Mouse (Mus musculus) fat pad, adult 2 months (tissue): ENCODE results near the gene Pdk3.

Experiments used
- DNase-seq: peaks from one replicate; pipeline ENCODE4 v3.0.0-alpha.2; 2011; ENCODE audit warnings: low read depth, low spot score; ENCODE audit errors: extremely low read depth

Pdk3 gene

DNA sequence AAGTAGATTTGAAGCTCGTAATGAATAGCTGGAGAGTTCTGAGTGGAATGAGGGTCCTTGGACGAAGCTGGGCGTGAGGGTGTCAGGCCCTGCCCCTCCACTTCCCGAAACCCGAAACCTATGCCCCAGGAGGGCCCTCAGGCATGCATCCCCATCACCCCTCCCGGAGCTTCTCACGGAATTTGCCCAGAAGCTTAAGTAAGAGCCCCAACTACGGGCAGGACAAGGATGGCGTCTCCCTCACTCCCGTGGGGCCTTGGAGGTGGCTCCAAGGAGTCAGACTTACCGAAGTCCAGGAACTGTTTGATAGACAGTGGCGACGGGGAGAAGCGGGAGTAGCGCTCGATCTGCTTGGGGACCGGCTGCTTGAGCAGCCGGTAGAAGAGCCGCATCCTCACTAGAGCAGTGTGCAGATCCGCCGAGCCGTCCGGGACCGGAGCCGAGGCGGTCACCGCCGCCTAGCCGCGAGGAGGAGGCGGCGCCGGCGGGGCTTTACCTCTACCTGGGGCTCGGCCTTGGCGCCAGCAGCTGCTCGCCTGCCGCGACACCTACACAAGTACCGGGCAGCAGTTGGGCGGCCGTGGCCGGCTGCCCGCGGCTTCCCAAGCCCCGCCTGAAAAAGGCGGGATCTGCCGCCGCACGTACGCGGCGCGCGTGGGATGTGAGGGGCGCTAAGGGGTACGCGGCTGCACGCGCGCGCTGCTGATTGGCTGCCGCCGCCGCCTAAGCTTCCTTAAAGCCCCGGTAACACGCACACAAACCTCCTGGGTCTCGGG is at the start of gene Pdk3:
Pdk3 (minus strand) TSS at position 641 of the 776 bp plus-strand sequence.
- DNase-seq, result peak; percentile 13

GRCm38 (mm10) chrX:93877634-93878016 is 45.6 kb upstream of the Pdk3 start:
- no peak for DNase-seq

GRCm38 (mm10) chrX:93876981-93877633 is 45.1 kb upstream of the Pdk3 start:
- DNase-seq, result no peak

GRCm38 (mm10) chrX:93863393-93863792 is 31.4 kb upstream of the Pdk3 start:
- DNase-seq, result no peak

GRCm38 (mm10) chrX:93862525-93863086 is 30.6 kb upstream of the Pdk3 start:
- peak; percentile 87 for DNase-seq

- no peak for DNase-seq
These were observed 25.8 kb upstream of the Pdk3 start for GRCm38 (mm10) chrX:93857756-93858155.

DNA sequence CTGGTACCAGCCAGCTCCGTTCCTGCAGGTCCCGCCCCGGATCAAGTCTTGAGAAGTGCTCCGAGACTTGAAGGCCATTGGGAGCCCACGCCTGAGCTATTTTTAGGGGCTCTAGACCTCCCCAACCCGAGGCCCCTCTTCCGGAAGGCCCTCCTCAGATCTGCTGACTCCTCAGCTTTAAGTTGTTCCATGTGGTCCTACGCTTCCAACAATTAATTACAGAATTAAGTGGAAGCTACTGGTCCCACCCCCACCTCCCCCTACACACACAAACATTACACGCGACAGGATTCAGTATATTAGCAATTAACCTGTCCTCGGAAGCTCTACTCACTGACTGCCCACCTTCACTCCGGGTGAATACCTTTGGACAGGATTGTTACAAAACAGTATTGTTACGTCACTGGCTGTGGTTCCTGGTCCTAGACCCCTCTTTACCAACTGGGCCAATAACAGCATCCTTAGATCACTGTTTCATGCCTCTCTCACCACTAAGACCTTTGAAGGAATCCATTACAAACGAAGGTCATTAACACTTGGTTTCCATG is 410 bp upstream of the Pdk3 start:
- no peak for DNase-seq

GRCm38 (mm10) chrX:93825787-93826186 is 6.2 kb downstream of the Pdk3 start:
- no peak for DNase-seq

DNA sequence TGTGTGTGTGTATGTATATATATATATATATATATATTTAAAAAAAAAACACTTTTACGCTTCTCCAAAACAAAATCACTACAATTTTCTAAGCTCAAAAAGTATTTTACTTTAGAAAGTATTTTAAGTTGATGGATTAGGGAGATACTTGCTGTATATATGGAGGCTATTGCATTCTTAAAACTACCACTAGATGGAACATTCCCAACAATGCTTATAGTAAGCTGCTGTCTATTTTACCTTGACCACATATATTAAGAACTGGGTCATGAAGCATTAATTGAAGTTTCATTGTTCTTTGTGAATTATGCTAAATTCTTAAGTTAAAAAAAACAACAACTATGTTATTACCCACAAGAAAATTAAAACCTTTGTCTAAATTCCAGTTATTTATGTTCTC is 24.0 kb downstream of the Pdk3 start:
- DNase-seq, result no peak

DNA sequence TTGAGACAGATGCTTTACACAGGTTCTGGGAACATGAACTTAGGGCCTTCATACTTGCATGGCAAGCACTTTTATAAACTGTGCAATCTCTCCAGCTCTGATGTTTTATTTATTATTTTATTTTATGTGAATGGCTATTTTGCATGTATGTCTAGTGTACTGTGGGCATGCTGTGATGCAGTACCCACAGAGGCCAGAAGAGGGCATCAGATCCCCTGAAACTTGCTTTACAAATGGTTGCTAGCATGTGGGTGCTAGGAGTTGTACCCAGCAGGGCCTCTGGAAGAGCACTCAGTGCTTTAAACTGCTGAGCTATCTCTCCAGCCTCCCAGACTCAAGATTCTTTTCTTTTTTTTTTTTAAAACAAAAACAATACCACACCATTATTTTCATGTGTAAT is 38.8 kb downstream of the Pdk3 start:
- no peak for DNase-seq

DNA sequence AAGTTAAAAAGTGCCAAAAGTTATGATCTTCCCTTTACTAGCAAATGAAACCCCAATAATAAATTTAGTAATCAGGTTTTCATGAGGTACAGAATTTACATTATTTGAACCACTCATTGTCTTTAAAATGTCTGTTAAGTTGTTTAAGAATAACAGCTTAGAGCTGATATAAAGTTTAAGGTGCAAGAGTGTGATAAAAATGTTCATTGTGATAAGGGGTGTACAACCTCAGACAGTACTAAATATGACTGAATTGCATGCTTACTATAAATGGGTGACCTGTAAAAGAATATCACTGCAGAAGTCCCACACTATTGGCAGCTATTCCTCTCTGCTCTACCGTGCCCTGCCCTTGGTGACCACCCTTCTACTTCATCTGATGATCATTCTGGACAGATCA is 42.4 kb downstream of the Pdk3 start:
- no peak for DNase-seq

GRCm38 (mm10) chrX:93760770-93761169 is 71.2 kb downstream of the Pdk3 start:
- no peak for DNase-seq

- DNase-seq, result peak; percentile 25
These were observed 75.0 kb downstream of the Pdk3 start for GRCm38 (mm10) chrX:93756867-93757455.

DNA sequence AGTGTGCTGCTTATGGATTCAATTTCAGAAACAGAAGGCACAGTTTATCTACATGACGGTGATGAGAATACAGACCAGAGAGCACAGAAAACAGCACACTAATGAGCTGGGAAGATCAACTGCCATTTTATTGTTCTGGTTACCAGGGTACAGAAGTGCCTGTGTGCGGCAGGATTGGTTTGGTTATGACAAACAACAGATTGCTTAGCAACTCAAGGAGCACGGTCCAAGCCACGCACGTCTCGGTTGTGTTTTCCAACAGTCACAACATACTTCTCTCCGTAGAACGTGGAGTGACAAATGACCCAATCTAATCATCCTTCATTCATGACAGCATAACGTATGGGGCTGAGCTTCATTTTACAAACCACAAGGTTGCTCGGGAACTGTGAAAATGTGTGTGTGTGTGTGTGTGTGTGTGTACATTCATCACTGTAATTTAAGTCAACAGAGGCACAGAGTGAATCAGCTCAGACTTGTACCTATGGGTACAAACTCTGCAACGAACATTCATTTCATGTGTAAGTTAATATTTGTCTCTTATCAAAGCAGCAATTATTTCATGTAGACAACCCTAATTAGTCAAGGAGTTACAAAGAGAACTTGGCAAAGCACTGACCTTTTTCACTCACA is 76.7 kb downstream of the Pdk3 start:
- DNase-seq, result no peak

- no peak for DNase-seq
These were observed 81.4 kb downstream of the Pdk3 start for GRCm38 (mm10) chrX:93750566-93750965.

GRCm38 (mm10) chrX:93749165-93749564 is 82.8 kb downstream of the Pdk3 start:
- DNase-seq, result no peak

- DNase-seq, result no peak
These were observed 98.8 kb downstream of the Pdk3 start for GRCm38 (mm10) chrX:93732975-93733748.

- DNase-seq, result no peak
These were observed 99.6 kb downstream of the Pdk3 start for GRCm38 (mm10) chrX:93732407-93732806.

GRCm38 (mm10) chrX:93730854-93731253 is 101.1 kb downstream of the Pdk3 start:
- no peak for DNase-seq

DNA sequence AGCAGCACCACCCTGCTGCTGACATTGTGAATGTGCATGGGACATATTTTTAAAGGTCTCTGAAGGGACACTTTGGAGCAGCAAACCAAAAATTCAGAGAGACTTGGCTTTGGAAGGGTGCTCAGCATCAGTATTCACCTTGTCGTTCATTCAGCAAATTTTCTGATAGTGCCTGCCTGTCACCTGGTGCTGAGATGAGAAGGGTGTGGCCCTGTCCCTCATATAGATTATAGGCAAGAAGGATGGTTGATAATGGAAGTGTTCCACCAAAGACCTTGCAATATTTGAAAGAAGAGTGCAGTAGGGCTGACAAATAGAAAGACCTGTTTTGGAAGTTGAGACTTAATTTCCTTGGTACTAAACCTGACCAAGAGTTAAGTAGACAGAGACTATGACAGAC is 102.5 kb downstream of the Pdk3 start:
- DNase-seq, result no peak
